Mouse (Mus musculus) neural tube, postnatal 0 days (tissue): Measurements from ENCODE around the gene Armc6. TPM values are rescaled to one million over a fixed set of nuclear protein-coding genes. Genes with fewer than 3 reads are reported as not detected.

ENCODE experiments used
- polyA plus RNA-seq: library from polyadenylated mRNA; unstranded; fragments of >200 nt; fragmentation: Nextera tagmentation; extraction: Ambion mirVana; gene quantifications from 2 replicates; pipeline ENCODE4 v1.2.1, GENCODE M21; 2015

Armc6 gene
- polyA plus RNA-seq = 103 and 111 TPM in 2 replicates

DNA sequence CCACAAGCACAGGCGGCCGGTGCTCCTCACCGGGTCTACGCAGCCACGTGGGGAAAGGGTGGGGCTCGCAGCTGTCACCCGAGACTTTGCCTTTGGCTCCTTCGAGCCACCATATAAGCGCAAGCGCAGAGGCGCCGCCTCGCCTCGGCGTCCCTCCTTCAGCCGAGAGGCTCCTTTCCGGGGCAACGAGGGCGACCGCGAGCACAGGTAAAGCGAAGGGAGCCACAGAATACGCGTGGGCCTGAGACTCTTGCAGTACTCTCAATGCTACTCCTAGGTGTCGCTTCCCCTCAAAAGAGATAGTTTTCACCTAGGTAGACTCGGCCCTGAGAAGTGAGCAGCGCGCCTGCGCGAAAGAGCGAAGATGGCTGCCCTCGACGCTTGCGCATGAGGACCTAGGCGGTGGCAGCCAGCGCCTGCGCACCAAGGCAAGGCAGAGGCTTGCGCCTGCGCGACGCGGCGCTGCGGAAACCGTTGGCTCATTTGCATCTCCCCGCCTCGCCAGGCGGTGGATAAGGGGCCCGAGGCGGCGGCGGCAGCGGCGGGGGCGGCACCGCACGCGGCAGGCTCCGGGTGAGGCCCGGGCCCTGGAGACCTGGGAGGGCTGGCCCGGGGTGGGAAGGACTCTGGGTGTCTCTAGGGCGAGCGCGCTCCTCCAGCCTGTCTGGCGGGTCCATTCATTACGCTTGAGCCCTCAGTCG is at the start of gene Armc6, which contains the start of gene Sugp2:
TSS of gene Armc6 (minus strand) at position 387 of the 701 bp plus-strand sequence.
TSS of gene Sugp2 (plus strand) at position 147 of the 701 bp plus-strand sequence.

GRCm38 (mm10) chr8:70282603-70283135 is 48.4 kb upstream of the Armc6 start, which contains the start of gene Homer3:
Homer3 (plus strand) TSS chr8:70282827.

DNA sequence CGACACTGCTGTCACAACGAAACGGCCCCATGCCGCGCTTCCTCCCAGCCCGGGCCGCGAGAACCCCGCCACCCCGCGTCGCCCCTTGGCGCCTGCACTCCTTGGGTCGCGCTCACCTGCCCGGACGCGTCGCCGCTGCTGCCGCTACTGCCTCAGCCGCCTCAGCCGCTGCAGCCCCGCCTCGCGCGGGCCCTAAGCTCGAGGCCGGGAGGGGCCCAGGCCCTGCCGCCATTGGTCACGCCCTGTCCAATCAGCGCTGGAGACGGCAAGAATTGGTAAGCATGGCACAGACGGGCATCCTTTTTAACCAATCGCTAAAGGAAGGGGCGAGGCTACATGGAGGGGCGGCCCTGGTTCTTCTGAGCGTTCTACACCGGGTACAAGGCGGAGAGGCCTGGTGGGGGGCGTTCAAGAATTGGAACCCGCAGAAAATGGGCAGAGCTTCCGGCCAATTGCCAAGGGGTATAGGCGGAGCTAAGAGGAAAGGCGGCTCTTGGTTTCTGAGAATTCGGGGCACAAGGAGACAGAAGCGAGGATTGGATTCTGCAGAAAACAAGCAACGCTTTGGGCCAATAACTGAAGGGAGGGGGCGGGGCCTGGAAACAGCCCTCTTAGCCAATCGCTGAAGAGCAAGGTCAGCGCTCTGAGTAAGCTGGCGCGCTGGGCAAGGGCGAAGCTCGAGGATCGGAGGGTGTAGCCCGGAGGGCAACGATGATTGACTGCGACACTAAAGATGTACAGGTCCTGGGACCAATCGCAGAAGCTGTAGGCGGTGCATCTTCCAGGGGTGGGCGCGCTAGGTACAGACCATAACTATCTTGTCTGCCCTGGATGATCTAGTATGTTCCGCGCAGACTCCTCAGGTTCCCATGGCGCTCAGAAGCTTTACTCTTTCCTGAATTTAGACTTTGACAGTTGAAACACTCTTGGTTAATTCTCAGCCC is 21.9 kb downstream of the Armc6 start, which contains the start of gene Slc25a42:
TSS of gene Slc25a42 (minus strand) at position 194 of the 944 bp plus-strand sequence.

DNA sequence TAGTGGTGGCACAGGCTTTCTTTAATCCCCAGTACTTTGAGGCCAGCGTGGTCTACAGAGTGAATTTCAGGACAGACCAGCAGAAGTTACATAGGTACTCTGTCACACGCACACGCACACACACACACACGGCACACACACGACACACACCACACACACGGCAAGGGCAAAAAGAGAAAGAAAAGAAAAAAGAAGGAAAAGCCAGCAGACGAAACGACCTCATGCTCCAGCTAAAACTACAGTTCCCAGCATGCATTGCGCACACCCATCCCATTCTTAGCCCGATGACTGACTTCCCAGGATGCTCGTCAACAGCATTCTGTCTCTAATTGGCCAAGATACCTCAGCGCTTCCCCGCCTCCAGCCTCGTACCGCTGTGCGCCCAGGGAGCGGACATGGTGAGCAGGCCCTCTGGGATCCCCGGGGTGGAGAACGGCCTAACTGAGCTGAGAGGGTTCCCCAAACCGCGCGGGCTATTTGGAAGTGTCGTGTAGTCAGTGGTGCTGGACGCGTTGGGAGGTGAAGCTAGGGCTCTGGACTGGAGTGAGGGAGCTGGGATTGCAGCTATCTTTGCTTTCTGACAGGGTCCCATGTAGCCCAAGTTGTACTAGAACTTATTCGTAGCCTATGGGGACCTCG is 62.1 kb downstream of the Armc6 start, which contains the start of gene Tmem161a:
TSS of gene Tmem161a (plus strand) at position 314 of the 639 bp plus-strand sequence.

Other genes starting within 250 kb of the Armc6 start
- gene Gatad2a, start 238.1 kb downstream of the Armc6 start, polyA plus RNA-seq = 21.7 and 22.7 TPM in 2 replicates
- gene Mau2, start 191.7 kb downstream of the Armc6 start, polyA plus RNA-seq = 46.3 and 53.0 TPM in 2 replicates
- gene Sugp1, start 191.7 kb downstream of the Armc6 start, polyA plus RNA-seq = 44.5 and 49.6 TPM in 2 replicates
- gene Tm6sf2, start 161.5 kb downstream of the Armc6 start, polyA plus RNA-seq = 0.95 and 1.3 TPM in 2 replicates
- gene Hapln4, start 151.0 kb downstream of the Armc6 start, polyA plus RNA-seq = 5.0 and 5.7 TPM in 2 replicates
- 175 and 230 TPM in 2 replicates for gene Ncan, start 113.6 kb downstream of the Armc6 start, polyA plus RNA-seq
- 47.6 and 50.5 TPM in 2 replicates for gene Nr2c2ap, start 103.1 kb downstream of the Armc6 start, polyA plus RNA-seq
- gene Rfxank, start 95.3 kb downstream of the Armc6 start, polyA plus RNA-seq = 9.5 and 10.8 TPM in 2 replicates
- 57.1 and 64.0 TPM in 2 replicates for gene Borcs8, start 95.0 kb downstream of the Armc6 start, polyA plus RNA-seq
- gene Mef2b, start 94.8 kb downstream of the Armc6 start, polyA plus RNA-seq = 1.8 and 2.2 TPM in 2 replicates
- gene Tmem161a, start 62.1 kb downstream of the Armc6 start, polyA plus RNA-seq = 43.9 and 44.9 TPM in 2 replicates
- 9.7 and 11.9 TPM in 2 replicates for gene Slc25a42, start 22.2 kb downstream of the Armc6 start, polyA plus RNA-seq
- 58.4 and 66.4 TPM in 2 replicates for gene Sugp2, start 240 bp downstream of the Armc6 start, polyA plus RNA-seq
- 19.1 and 21.1 TPM in 2 replicates for gene Homer3, start 48.4 kb upstream of the Armc6 start, polyA plus RNA-seq
- 37.9 and 42.1 TPM in 2 replicates for gene Ddx49, start 68.0 kb upstream of the Armc6 start, polyA plus RNA-seq
- gene Cope, start 68.1 kb upstream of the Armc6 start, polyA plus RNA-seq = 301 and 337 TPM in 2 replicates
- 64.3 and 66.1 TPM in 2 replicates for gene Cers1, start 81.3 kb upstream of the Armc6 start, polyA plus RNA-seq
- 6.2 and 9.8 TPM in 2 replicates for gene Gdf1, start 95.4 kb upstream of the Armc6 start, polyA plus RNA-seq
- 11.1 and 12.8 TPM in 2 replicates for gene Upf1, start 118.8 kb upstream of the Armc6 start, polyA plus RNA-seq
- gene Comp, start 139.1 kb upstream of the Armc6 start, polyA plus RNA-seq = 1.1 and 1.3 TPM in 2 replicates
- gene Crtc1, start 205.1 kb upstream of the Armc6 start, polyA plus RNA-seq = 37.6 and 49.6 TPM in 2 replicates
- gene Klhl26, start 242.5 kb upstream of the Armc6 start, polyA plus RNA-seq = 31.4 and 33.0 TPM in 2 replicates